Mouse (Mus musculus): Measurements from ENCODE around the gene Glrx2. TPM values are rescaled to one million over a fixed set of nuclear protein-coding genes. Genes with fewer than 3 reads are reported as not detected.

Glrx2 gene
- polyA plus RNA-seq, 1 experiment = 34.3 TPM

DNA sequence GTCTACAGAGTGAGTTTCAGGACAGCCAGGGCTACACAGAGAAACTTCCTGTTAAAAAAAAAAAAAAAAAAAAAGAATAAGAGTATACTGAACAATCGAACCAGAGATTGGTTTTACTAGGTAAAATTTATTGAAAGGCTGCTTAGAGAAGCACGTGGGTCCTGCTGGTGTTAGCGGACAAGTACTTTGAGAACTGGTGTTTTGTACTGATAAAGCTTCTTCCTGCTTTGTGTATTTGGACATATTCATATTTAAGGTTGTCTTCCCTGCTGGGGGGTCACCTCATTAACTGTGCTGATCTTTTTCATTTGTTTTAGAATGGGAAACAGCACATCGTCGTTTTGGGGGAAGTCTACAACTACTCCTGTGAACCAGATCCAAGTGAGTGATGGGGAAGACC is 25.2 kb downstream of the Glrx2 start:
- Histone ChIP-seq H3K4me1 (ENCODE audit: control insufficient read depth, insufficient read depth, low read length) (peaks cover 7% of the 10 kb centered on the region), H3K27ac (ENCODE audit: insufficient read depth, low read depth, low read length) (no peak overlapping the region), H3K4me3 (ENCODE audit: insufficient read depth, low read length) (no peak overlapping the region)
- TF ChIP-seq CTCF (IDR thresholded peaks at IDR 0.05; ENCODE audit: low read depth, low read length) (no peak), POLR2A (IDR thresholded peaks at IDR 0.05; ENCODE audit: borderline replicate concordance, low read depth, low read length) (no peak)

DNA sequence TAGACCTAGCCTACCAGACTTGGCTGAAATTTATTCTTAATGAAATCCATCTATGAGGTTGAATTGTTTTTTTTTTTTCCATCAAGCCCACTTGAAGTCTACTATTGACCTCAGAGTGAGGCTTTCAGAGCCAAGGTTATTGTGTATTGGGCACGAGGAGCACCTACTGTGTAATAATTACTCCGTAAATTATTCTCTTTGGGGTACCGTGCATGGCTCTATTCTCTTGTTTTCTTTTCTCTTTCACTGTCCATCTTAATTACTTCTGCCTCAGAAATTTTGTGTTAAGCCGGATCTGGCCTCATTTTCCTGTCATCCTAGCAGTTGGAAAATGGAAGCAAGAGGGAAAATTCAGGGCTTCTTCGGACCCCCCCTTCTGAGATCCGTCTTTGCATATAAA is 26.0 kb downstream of the Glrx2 start:
- no peak overlapping the region for H3K4me3 ChIP-seq (ENCODE audit: insufficient read depth, low read length)
- TF ChIP-seq POLR2A (IDR thresholded peaks at IDR 0.05; ENCODE audit: borderline replicate concordance, low read depth, low read length) (no peak), CTCF (IDR thresholded peaks at IDR 0.05; ENCODE audit: low read depth, low read length) (no peak)
- H3K4me1 ChIP-seq (ENCODE audit: control insufficient read depth, insufficient read depth, low read length) = peaks cover 7% of the 10 kb centered on the region
- H3K27ac ChIP-seq (ENCODE audit: insufficient read depth, low read depth, low read length) = no peak overlapping the region

DNA sequence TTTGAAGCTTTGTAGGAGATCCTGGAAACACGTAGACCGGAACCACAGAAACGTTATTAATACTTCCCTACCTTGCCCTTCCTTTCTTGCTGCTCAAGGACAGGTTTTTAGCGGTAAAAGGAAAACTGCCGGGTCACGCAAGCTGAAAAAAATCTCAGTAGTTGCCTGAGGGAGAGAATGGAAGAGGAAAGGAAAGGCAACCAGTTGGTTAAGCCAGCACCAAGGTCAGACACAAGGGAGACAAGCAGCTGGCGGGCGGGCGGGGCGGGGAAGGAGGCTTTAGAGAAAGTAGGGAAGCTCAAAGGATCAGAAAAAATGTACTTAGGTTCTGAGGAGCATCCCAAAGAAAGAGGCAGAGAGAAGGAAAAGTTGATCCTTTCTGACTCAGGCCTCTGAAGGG is 29.7 kb downstream of the Glrx2 start:
- Histone ChIP-seq H3K27ac (ENCODE audit: insufficient read depth, low read depth, low read length) (no peak overlapping the region), H3K4me3 (ENCODE audit: insufficient read depth, low read length) (no peak overlapping the region), H3K4me1 (ENCODE audit: control insufficient read depth, insufficient read depth, low read length) (0 out of 2 replicates have a peak, but pooled peaks cover under 1% of the 10 kb centered on the region)
- TF ChIP-seq POLR2A (IDR thresholded peaks at IDR 0.05; ENCODE audit: borderline replicate concordance, low read depth, low read length) (no peak), CTCF (IDR thresholded peaks at IDR 0.05; ENCODE audit: low read depth, low read length) (no peak)

DNA sequence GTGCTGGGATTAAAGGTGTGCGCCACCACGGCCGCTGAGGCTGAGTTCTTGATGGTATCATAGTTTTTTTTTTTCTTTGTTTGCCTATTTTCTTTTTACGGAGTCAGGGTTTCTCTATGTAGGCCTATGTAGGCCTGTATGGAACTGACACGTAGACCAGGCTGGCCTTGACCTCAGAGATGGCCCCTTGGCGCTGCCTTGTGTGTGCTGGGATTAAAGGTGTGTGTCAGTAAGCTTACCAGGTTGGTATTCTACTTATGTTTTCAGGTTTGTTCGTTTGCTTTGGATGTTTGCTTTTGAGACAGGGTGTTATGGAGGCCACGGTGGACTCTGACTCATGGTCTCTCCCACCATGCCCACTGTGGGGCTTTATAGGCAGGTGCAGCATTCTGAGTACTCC is 46.0 kb downstream of the Glrx2 start:
- no peak for TF ChIP-seq POLR2A (IDR thresholded peaks at IDR 0.05; ENCODE audit: borderline replicate concordance, low read depth, low read length)
- Histone ChIP-seq H3K27ac (ENCODE audit: insufficient read depth, low read depth, low read length) (no peak overlapping the region), H3K4me3 (ENCODE audit: insufficient read depth, low read length) (no peak overlapping the region), H3K4me1 (ENCODE audit: control insufficient read depth, insufficient read depth, low read length) (peaks cover 4% of the 10 kb centered on the region)

DNA sequence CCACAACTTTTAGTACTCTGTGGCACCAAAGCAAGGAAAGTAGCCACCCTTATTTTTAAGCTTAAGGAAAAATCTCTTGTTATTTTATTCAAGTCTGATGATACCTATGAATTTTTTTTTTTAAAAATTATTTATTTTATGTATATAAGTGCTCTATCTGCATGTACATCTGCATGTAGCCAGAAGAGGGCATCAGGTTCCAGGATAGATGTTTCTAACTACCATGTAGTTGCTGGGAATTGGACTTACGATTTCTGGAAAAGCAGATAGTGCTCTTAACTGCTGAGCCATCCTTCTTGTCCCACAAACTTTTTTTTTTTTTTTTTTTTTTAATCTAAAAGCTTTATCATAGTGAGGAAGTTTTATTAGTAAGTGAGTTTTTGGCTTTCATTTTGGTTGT is 48.3 kb downstream of the Glrx2 start:
- TF ChIP-seq POLR2A (IDR thresholded peaks at IDR 0.05; ENCODE audit: borderline replicate concordance, low read depth, low read length) (no peak), CTCF (IDR thresholded peaks at IDR 0.05; ENCODE audit: low read depth, low read length) (no peak)
- no peak overlapping the region for H3K4me3 ChIP-seq (ENCODE audit: insufficient read depth, low read length)

DNA sequence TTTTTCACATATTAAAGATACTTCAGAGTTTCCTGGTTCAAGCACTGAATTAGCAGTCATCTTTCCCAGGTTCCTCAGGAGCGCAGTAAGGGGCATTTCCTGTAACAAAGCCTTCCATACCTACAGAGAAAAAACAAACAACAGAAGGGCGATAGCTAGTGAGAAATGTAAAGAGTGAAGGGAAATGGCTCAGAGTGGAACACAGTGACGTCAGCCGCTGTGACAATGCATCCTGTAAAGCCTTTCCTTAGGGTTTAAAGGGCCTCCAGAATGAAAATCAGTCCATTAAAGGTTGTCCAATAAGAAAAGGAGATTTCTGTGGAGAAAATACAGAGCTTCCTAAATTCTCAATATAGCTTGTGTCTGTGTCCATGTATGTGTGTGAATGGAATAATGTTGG is 49.7 kb downstream of the Glrx2 start:
- H3K4me1 ChIP-seq (ENCODE audit: control insufficient read depth, insufficient read depth, low read length) = peaks cover 4% of the 10 kb centered on the region
- TF ChIP-seq CTCF (IDR thresholded peaks at IDR 0.05; ENCODE audit: low read depth, low read length) = no peak
- no peak for TF ChIP-seq POLR2A (IDR thresholded peaks at IDR 0.05; ENCODE audit: borderline replicate concordance, low read depth, low read length)
- H3K27ac ChIP-seq (ENCODE audit: insufficient read depth, low read depth, low read length) = no peak overlapping the region
- H3K4me3 ChIP-seq (ENCODE audit: insufficient read depth, low read length) = no peak overlapping the region

More for the DNA sequence above, 48.3 kb downstream of the Glrx2 start:
- Histone ChIP-seq H3K4me1 (ENCODE audit: control insufficient read depth, insufficient read depth, low read length) (peaks cover 4% of the 10 kb centered on the region), H3K27ac (ENCODE audit: insufficient read depth, low read depth, low read length) (no peak overlapping the region)

DNA sequence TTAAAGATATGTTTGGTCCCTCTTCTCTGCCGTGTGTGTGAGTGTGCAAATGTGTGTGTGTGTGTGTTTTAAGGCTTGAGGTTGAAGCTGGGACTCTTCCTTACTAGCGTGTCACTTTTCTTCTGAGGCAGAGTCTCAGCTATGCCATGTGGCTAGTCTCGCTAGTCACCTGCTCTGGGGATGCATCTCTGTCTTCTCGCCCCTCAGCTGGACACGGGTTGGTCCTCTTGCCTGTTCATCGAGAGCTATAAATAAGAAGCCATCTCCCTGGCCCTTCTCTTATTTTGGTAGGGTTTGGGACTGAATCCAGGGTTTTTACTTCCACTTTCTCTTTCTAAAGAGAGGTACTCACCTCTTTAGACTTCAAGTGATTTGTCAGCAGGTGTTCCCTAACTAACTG is 50.1 kb downstream of the Glrx2 start:
- H3K4me3 ChIP-seq (ENCODE audit: insufficient read depth, low read length) = no peak overlapping the region
- H3K4me1 ChIP-seq (ENCODE audit: control insufficient read depth, insufficient read depth, low read length) = peaks cover 4% of the 10 kb centered on the region
- TF ChIP-seq POLR2A (IDR thresholded peaks at IDR 0.05; ENCODE audit: borderline replicate concordance, low read depth, low read length) (no peak), CTCF (IDR thresholded peaks at IDR 0.05; ENCODE audit: low read depth, low read length) (no peak)
- H3K27ac ChIP-seq (ENCODE audit: insufficient read depth, low read depth, low read length) = no peak overlapping the region

DNA sequence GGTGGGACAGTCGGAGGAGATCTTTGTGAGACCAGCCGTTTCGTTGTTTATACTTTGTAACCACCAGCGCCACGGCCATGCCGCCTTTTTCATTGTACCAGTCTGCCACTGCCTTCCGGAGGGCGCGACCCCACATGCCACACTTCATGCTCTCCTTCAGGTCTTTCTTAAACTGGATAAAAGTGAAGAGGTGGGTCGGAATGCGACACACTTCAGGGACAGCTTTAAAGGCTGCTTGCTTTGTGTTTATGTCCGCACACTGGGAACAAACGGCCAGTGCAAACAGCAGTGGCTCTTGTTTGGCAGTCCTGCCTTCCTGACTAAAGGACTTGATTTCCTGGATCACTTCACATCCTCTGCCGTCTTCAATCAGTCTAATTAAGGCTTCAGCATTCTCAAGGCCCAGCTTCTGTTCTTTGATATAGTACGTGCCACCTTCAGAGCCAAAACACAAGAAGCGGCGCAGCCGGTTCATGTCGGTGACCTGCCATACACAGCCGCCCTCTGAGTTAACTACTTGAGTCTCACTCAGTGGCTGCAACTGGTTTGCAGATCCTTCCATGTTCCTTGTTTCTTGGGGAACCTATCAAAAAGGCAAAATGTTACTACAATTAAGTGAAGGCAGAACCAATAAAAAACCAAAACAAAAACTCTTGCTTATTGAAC is 54.4 kb downstream of the Glrx2 start:
- H3K27ac ChIP-seq (ENCODE audit: insufficient read depth, low read depth, low read length) = no peak overlapping the region
- TF ChIP-seq POLR2A (IDR thresholded peaks at IDR 0.05; ENCODE audit: borderline replicate concordance, low read depth, low read length) = no peak
- TF ChIP-seq CTCF (IDR thresholded peaks at IDR 0.05; ENCODE audit: low read depth, low read length) = no peak
- peaks cover 22% of the 10 kb centered on the region for H3K4me1 ChIP-seq (ENCODE audit: control insufficient read depth, insufficient read depth, low read length)
- H3K4me3 ChIP-seq (ENCODE audit: insufficient read depth, low read length) = no peak overlapping the region

DNA sequence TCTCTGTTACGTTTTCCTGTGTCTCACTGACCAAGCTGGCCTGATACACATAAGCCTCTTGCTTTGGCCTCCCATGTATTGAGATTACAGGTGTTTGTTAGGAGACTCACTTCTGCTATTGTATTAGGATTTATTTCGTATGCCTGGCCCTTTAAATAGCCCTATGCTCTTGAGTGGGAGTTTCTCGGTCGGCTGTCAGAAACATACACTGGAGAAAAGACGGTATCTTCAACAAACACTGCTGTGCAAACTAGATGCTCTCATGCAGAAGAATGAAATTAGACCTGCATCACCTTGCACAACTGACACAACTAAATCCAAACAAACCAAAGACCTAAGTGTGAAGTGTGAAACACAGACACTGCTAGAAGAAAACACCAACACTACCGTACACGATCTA is 56.9 kb downstream of the Glrx2 start:
- Histone ChIP-seq H3K27ac (ENCODE audit: insufficient read depth, low read depth, low read length) (no peak overlapping the region), H3K4me1 (ENCODE audit: control insufficient read depth, insufficient read depth, low read length) (peaks cover 23% of the 10 kb centered on the region), H3K4me3 (ENCODE audit: insufficient read depth, low read length) (no peak overlapping the region)
- TF ChIP-seq POLR2A (IDR thresholded peaks at IDR 0.05; ENCODE audit: borderline replicate concordance, low read depth, low read length) (no peak), CTCF (IDR thresholded peaks at IDR 0.05; ENCODE audit: low read depth, low read length) (no peak)

DNA sequence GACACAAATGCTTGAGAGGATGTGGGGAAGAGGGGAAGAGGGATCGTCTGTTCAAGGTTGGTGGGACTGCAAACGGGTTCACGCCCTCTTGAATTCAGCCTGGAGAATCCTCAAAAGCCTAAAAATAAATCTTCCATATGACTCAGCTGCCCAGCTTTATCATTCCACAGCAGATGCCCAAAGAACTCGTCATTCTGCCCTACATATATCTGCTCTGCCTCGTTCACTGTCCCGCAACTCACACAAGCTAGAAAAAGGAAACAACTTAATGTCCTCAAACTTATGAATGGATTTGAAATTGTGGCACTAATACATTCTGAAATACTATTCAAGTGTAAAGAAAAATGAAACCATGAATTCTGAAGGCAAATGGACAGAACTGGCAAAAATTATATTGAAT is 57.8 kb downstream of the Glrx2 start:
- H3K4me3 ChIP-seq (ENCODE audit: insufficient read depth, low read length) = no peak overlapping the region
- no peak overlapping the region for H3K27ac ChIP-seq (ENCODE audit: insufficient read depth, low read depth, low read length)
- TF ChIP-seq POLR2A (IDR thresholded peaks at IDR 0.05; ENCODE audit: borderline replicate concordance, low read depth, low read length) = no peak
- TF ChIP-seq CTCF (IDR thresholded peaks at IDR 0.05; ENCODE audit: low read depth, low read length) = no peak
- peaks cover 23% of the 10 kb centered on the region for H3K4me1 ChIP-seq (ENCODE audit: control insufficient read depth, insufficient read depth, low read length)

All from bone marrow macrophage, adult 2 months (primary cell).